Mouse (Mus musculus) lung, postnatal 0 days (tissue): ENCODE data around the gene Efemp1.

Experiments used
- CTCF ChIP-seq: IDR thresholded peaks from 2 replicates; pipeline ENCODE4 v1.5.1; 2016; ENCODE audit warnings: antibody characterized with exemption, mild to moderate bottlenecking
- EP300 ChIP-seq: IDR thresholded peaks from 2 replicates; pipeline ENCODE4 v1.6.1; 2016; ENCODE audit warnings: antibody characterized with exemption, mild to moderate bottlenecking, control low read depth

DNA sequence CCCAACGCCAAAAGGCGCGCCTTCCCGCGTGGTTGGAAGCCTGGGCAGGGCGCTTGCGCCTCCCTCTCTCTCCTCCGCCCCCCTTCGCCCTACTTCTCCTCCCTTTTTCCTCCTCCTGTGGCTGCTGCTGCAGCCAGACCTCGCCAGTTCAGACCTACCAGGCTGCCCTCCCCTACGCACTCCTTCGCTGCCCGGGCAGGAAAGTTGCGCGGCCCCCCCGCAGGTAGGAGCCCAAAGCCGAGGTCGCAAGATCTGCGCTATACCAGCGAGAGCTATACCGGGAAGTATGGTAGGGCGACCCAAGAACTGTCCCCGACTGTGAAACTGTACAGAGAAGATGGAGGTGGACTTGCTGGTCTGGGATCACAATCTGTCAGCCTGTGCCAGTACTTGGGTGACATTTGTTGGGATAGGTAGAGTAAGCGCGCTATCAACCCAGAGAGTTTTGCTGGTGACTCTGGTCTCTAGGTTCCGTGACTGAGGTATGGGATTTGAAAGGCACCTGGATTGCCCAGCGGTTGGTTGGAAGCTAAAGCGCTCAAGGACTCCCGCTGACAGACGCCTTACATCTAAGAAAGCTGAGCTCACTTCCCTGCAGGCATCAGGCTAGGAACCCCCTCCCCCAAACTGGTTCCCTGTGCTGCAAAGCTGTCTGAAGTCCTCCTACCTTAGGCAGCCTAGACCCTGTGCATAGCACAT is at the start of gene Efemp1:
- no peak for TF ChIP-seq CTCF
- no peak for TF ChIP-seq EP300
